Mouse (Mus musculus) CD4-positive, CD25-positive, alpha-beta regulatory T cell (primary cell): ENCODE measurements around the gene Nek1. TPM values are rescaled to one million over a fixed set of nuclear protein-coding genes. Genes with fewer than 3 reads are reported as not detected.

Source experiments
- polyA plus RNA-seq: library from polyadenylated mRNA; unstranded; fragments of 100-300 nt; shearing (Covaris generic); gene quantifications from one replicate; pipeline ENCODE4 v1.2.1, GENCODE M21; 2017

Nek1 gene
- 10.5 TPM for polyA plus RNA-seq

DNA sequence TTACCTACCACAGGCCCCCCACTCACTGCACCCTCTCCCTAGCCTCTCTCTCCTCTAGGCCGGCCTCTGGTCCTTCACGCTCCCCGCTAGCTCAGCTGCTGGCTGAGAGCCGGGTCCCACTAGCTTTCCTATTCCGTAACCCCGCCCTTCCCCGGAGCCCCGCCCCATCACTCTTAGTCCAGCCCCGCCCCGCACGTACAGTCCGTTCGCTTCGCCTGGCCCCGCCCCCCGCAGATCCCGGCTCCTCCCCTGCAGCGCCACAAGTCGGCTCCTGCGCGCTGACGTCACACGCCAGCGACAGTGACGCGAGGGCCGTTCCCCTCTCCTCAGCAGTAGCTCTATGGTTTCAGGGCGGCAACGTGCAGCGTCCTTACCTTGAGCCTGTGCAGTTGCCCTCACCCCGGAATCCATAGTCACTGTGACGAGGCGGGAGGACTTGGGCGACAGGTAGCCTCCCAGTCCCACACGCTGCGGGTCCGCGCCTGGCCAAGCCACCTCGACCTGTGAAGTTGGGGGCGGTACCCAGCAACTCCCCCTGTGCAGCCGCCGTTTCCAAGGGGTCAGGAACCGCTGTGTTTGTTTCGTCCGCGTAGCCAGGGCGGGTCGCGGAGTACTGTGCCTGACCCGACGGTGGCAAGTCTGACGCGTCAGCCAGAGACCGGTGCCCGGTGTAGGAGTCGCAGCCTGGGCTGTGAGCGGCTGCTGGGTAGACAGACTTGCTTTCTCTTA is at the start of gene Nek1:
Gene Nek1 (plus strand): TSS at position 286 of the 729 bp plus-strand sequence.

DNA sequence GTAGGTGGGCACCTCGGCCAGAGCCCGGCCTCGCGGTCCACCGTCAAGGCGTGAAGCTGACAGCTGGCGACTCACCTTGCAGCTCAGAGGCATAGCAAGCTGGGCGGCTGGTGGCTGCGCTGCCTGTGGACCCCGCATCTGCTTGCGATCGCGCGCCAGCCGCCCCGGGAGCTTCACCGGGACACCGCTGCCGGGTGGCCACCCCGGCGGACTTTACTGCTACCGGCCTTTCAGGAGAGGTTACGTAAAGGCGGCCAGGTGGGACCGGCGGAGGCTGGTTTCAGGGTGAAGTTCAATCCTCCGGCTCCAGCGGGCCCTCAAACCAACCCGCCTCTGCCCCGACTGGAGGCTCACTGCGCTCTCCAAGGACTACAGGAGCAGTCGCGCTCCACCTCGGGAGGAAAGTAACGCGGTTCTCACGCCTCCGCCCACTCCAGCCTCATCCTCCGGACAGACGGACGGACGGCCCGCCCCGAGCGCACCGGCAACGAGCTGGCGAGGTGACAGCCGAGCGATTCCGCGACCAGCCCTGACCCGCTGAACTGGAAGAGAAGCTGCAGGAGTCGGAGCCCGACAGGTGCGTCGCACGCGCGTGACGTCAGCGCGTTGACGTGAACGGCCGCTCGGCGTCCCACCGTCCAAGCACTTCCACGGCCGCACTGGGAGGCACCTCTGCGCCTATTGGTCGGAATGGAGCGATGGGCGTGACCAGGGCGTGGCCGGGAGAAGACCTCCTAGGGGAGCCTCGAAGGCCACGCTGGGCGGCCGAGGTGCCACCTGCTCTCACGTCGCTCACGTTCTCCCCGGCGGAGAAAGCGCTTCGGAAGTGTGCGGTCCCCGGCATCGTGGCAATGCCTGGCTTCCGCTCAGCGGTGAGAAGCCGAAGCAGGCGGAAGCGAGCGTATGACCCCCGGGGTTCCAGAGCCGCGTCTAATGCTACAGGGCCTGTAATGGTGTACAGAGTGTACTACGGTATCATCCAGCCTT is 10.0 kb upstream of the Nek1 start, which contains the start of gene Clcn3:
Gene Clcn3 (minus strand): TSS at position 600 of the 987 bp plus-strand sequence.

Other genes with a start within 250 kb of the Nek1 start
- 85.2 TPM for gene Hpf1, start 102.8 kb upstream of the Nek1 start, polyA plus RNA-seq
- gene Clcn3, start 9.9 kb upstream of the Nek1 start, polyA plus RNA-seq: 36.7 TPM
- 10.1 TPM for gene Sh3rf1, start 230.7 kb downstream of the Nek1 start, polyA plus RNA-seq